Mouse (Mus musculus): ENCODE measurements at regions not wholly inside any gene's neighbourhood (a gene's known extent, or its start where the extent isn't known, plus 50 kb on each side); places are given as distances from the start of the nearest gene placed in this dataset.
A peak's percentile ranks its signal among the peaks of the same experiment; 100 is the strongest.

- TF ChIP-seq POLR2A (IDR thresholded peaks at IDR 0.05; ENCODE audit: control insufficient read depth, extremely low read depth, insufficient read depth, low read length, poor library complexity) (no peak), CTCF (IDR thresholded peaks at IDR 0.05; ENCODE audit: borderline replicate concordance, control insufficient read depth, extremely low read depth, insufficient read depth, low read length, poor library complexity) (no peak)
- no peaks in the 10 kb centered on the region for H3K36me3 ChIP-seq (ENCODE audit: control insufficient read depth, insufficient read depth, low read length)
- H3K4me3 ChIP-seq (ENCODE audit: control insufficient read depth, insufficient read depth, low read length) = no peak overlapping the region
- DNase-seq = no peak
- H3K4me1 ChIP-seq (replicated peaks; ENCODE audit: control insufficient read depth, insufficient read depth, low read length) = no peaks in the 10 kb centered on the region
- H3K27me3 ChIP-seq (ENCODE audit: control insufficient read depth, insufficient read depth, low read length) = no peaks in the 10 kb centered on the region
- 8% methylated on average over 1 of the region's 1 CpGs for WGBS
- no peak overlapping the region for H3K27ac ChIP-seq (ENCODE audit: control insufficient read depth, insufficient read depth, low read length)
Measured at GRCm38 (mm10) chr6:41225382-41225781, 76.7 kb upstream of the Try4 start.

GRCm38 (mm10) chr6:41218415-41218814 is 83.7 kb upstream of the Try4 start:
- WGBS = 12% methylated on average over 7 of the region's 7 CpGs
- Histone ChIP-seq H3K4me3 (ENCODE audit: control insufficient read depth, insufficient read depth, low read length) (no peak overlapping the region), H3K4me1 (replicated peaks; ENCODE audit: control insufficient read depth, insufficient read depth, low read length) (peaks cover 9% of the 10 kb centered on the region), H3K36me3 (ENCODE audit: control insufficient read depth, insufficient read depth, low read length) (no peaks in the 10 kb centered on the region), H3K27me3 (ENCODE audit: control insufficient read depth, insufficient read depth, low read length) (no peaks in the 10 kb centered on the region), H3K27ac (ENCODE audit: control insufficient read depth, insufficient read depth, low read length) (peak overlapping the region; percentile 51; the same call in 1 of the 2 replicates)
- no peak for DNase-seq
- TF ChIP-seq POLR2A (IDR thresholded peaks at IDR 0.05; ENCODE audit: control insufficient read depth, extremely low read depth, insufficient read depth, low read length, poor library complexity) = no peak
- no peak for TF ChIP-seq CTCF (IDR thresholded peaks at IDR 0.05; ENCODE audit: borderline replicate concordance, control insufficient read depth, extremely low read depth, insufficient read depth, low read length, poor library complexity)

GRCm38 (mm10) chr6:41215857-41216256 is 86.2 kb upstream of the Try4 start:
- Histone ChIP-seq H3K4me1 (replicated peaks; ENCODE audit: control insufficient read depth, insufficient read depth, low read length) (peaks cover 9% of the 10 kb centered on the region), H3K4me3 (ENCODE audit: control insufficient read depth, insufficient read depth, low read length) (no peak overlapping the region), H3K36me3 (ENCODE audit: control insufficient read depth, insufficient read depth, low read length) (no peaks in the 10 kb centered on the region), H3K27ac (ENCODE audit: control insufficient read depth, insufficient read depth, low read length) (no peak overlapping the region; the same call in 1 of the 2 replicates), H3K27me3 (ENCODE audit: control insufficient read depth, insufficient read depth, low read length) (no peaks in the 10 kb centered on the region)
- DNase-seq = peak; percentile 49
- 21% methylated on average over 4 of the region's 4 CpGs for WGBS
- TF ChIP-seq CTCF (IDR thresholded peaks at IDR 0.05; ENCODE audit: borderline replicate concordance, control insufficient read depth, extremely low read depth, insufficient read depth, low read length, poor library complexity) (no peak), POLR2A (IDR thresholded peaks at IDR 0.05; ENCODE audit: control insufficient read depth, extremely low read depth, insufficient read depth, low read length, poor library complexity) (no peak)

DNA sequence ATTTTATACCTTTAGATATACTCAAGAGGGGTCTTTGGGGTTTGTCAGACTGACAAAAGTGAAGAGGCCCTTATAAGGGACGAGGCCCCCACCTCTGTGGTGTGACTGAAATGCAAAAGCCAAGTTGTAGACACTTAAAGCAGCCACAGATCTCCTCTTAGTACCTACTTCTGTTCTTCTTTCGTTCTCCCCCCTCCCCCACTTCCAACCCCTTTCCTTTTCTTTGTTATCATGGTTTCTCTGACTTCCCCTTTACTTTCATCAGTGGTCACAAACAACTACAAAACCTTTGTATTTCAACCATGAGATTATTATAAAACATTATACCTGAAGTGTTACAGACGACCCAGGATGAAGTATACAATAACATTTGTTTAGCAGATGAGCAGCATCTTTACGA is 96.2 kb upstream of the Try4 start:
- 38% methylated on average over 4 of the region's 4 CpGs for WGBS
- TF ChIP-seq CTCF (IDR thresholded peaks at IDR 0.05; ENCODE audit: borderline replicate concordance, control insufficient read depth, extremely low read depth, insufficient read depth, low read length, poor library complexity) (no peak), POLR2A (IDR thresholded peaks at IDR 0.05; ENCODE audit: control insufficient read depth, extremely low read depth, insufficient read depth, low read length, poor library complexity) (no peak)

DNA sequence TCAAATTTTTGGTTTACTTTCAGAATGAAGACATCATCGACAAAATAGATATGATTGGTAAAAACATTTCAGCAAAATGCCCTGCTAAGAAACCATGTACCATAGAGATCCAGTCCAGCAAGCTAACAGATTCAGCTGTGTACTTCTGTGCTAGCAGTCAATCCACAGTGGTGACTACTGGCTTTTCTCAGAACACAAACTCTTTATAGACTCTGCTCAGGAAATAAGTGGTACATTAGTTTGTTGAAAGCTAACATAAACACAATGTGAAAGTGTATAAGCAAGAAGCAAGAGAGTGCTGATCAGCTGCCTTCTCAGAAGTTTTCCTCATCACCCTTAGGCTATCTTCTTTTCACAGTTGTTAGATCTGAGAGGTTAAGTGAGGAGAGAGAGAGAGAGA is 99.2 kb upstream of the Try4 start:
- DNase-seq = no peak
- Histone ChIP-seq H3K27me3 (ENCODE audit: control insufficient read depth, insufficient read depth, low read length) (no peaks in the 10 kb centered on the region), H3K4me3 (ENCODE audit: control insufficient read depth, insufficient read depth, low read length) (no peak overlapping the region), H3K27ac (ENCODE audit: control insufficient read depth, insufficient read depth, low read length) (no peak overlapping the region), H3K36me3 (ENCODE audit: control insufficient read depth, insufficient read depth, low read length) (no peaks in the 10 kb centered on the region), H3K4me1 (replicated peaks; ENCODE audit: control insufficient read depth, insufficient read depth, low read length) (no peaks in the 10 kb centered on the region)
- TF ChIP-seq POLR2A (IDR thresholded peaks at IDR 0.05; ENCODE audit: control insufficient read depth, extremely low read depth, insufficient read depth, low read length, poor library complexity) (no peak), CTCF (IDR thresholded peaks at IDR 0.05; ENCODE audit: borderline replicate concordance, control insufficient read depth, extremely low read depth, insufficient read depth, low read length, poor library complexity) (no peak)
- 100% methylated on average over 1 of the region's 1 CpGs for WGBS

More for the DNA sequence above, 96.2 kb upstream of the Try4 start:
- Histone ChIP-seq H3K4me1 (replicated peaks; ENCODE audit: control insufficient read depth, insufficient read depth, low read length) (no peaks in the 10 kb centered on the region), H3K4me3 (ENCODE audit: control insufficient read depth, insufficient read depth, low read length) (no peak overlapping the region), H3K36me3 (ENCODE audit: control insufficient read depth, insufficient read depth, low read length) (no peaks in the 10 kb centered on the region), H3K27ac (ENCODE audit: control insufficient read depth, insufficient read depth, low read length) (no peak overlapping the region), H3K27me3 (ENCODE audit: control insufficient read depth, insufficient read depth, low read length) (no peaks in the 10 kb centered on the region)
- no peak for DNase-seq

- 85% methylated on average over 2 of the region's 2 CpGs for WGBS
- Histone ChIP-seq H3K36me3 (ENCODE audit: control insufficient read depth, insufficient read depth, low read length) (no peaks in the 10 kb centered on the region), H3K27ac (ENCODE audit: control insufficient read depth, insufficient read depth, low read length) (no peak overlapping the region), H3K4me3 (ENCODE audit: control insufficient read depth, insufficient read depth, low read length) (no peak overlapping the region), H3K4me1 (replicated peaks; ENCODE audit: control insufficient read depth, insufficient read depth, low read length) (no peaks in the 10 kb centered on the region), H3K27me3 (ENCODE audit: control insufficient read depth, insufficient read depth, low read length) (no peaks in the 10 kb centered on the region)
- TF ChIP-seq POLR2A (IDR thresholded peaks at IDR 0.05; ENCODE audit: control insufficient read depth, extremely low read depth, insufficient read depth, low read length, poor library complexity) (no peak), CTCF (IDR thresholded peaks at IDR 0.05; ENCODE audit: borderline replicate concordance, control insufficient read depth, extremely low read depth, insufficient read depth, low read length, poor library complexity) (no peak)
- no peak for DNase-seq
Measured at GRCm38 (mm10) chr6:41202302-41202701, 99.8 kb upstream of the Try4 start.

DNA sequence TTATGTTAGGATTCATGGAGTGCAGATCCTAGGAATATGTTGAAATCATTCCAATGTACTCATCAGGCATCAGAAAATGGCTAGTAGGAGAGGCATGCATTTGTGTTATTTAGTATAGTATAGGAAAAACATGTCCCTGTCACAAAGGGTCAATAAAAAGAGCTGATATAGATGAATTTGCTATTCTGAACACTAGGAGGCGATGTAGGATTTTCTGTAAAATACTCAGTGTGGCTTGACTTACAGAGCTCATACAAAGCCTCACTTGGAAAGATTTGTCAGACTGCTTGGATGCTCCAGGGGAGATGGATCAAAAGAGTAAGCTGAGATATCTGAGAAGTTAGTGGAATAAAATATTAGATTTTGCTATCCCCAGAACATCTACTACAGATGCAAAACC is 107.6 kb upstream of the Try4 start:
- no peaks in the 10 kb centered on the region for H3K36me3 ChIP-seq (ENCODE audit: control insufficient read depth, insufficient read depth, low read length)
- 0% methylated on average over 1 of the region's 1 CpGs for WGBS
- H3K4me3 ChIP-seq (ENCODE audit: control insufficient read depth, insufficient read depth, low read length) = no peak overlapping the region
- H3K27ac ChIP-seq (ENCODE audit: control insufficient read depth, insufficient read depth, low read length) = no peak overlapping the region
- TF ChIP-seq POLR2A (IDR thresholded peaks at IDR 0.05; ENCODE audit: control insufficient read depth, extremely low read depth, insufficient read depth, low read length, poor library complexity) (no peak), CTCF (IDR thresholded peaks at IDR 0.05; ENCODE audit: borderline replicate concordance, control insufficient read depth, extremely low read depth, insufficient read depth, low read length, poor library complexity) (no peak)
- DNase-seq = no peak
- H3K4me1 ChIP-seq (replicated peaks; ENCODE audit: control insufficient read depth, insufficient read depth, low read length) = peaks cover 12% of the 10 kb centered on the region
- no peaks in the 10 kb centered on the region for H3K27me3 ChIP-seq (ENCODE audit: control insufficient read depth, insufficient read depth, low read length)

All from thymus, adult 2 months (tissue).